Mouse (Mus musculus) frontal cortex, adult 2 months (tissue): ENCODE measurements around the gene Foxk1. TPM values are rescaled to one million over a fixed set of nuclear protein-coding genes. Genes with fewer than 3 reads are reported as not detected.

Experiments used
- DNase-seq, 2 experiments: peaks; one replicate each; pipeline ENCODE4 v3.0.0; 2022; ENCODE audit warnings: low spot score in 1 of 2; ENCODE audit errors: extremely low spot score in 1 of 2
- polyA plus RNA-seq: library from polyadenylated mRNA; depleted of rRNA; stranded (reverse); fragments of >200 nt; gene quantifications from 2 replicates; pipeline ENCODE4 v1.2.3, GENCODE M21; 2012

Gene Foxk1
- polyA plus RNA-seq, 1 experiment, result 19.1 TPM

DNA sequence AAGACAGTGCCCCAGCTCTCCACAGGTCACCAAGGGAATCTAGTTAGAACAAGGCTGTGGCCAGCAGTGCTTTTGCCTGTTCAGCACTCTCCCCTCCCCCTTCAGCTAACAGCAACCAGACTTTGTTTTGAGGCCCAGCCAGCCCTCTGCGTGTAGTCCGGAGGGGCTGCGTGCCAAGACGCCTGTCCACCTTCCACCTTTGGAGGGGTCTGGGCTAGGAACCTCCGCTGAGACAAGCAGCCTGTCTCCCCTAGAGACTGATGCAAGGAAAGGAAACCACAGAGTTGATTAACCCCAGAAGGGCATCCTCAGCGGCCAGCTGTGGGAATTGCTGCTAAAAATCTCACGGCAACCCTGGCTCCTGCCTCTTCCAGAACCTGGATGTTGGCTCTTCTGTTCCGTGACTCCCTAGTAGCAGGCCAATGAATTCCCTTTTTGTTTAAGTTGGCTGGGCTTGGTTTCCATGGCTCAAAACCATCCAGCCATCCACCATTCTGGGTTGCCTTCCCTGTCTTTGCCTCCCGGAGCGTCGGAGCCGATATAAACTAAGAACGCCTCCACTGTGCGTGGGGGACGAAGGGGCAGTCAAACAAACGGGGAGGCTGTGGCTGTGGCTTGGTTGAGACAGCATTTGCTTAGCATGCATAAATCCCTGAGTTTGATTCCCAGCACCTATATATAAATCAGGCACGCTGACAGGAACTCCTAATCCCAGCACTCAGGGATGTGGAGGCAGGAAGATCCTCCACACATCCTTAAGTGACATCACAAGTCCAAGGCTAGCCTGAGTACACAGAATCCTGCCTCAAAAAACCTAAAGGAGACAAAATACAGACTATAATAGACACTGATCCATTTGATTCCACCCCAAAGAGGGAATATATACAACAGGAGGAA, 14.3 kb upstream of the Foxk1 start:
- no peak for DNase-seq

DNA sequence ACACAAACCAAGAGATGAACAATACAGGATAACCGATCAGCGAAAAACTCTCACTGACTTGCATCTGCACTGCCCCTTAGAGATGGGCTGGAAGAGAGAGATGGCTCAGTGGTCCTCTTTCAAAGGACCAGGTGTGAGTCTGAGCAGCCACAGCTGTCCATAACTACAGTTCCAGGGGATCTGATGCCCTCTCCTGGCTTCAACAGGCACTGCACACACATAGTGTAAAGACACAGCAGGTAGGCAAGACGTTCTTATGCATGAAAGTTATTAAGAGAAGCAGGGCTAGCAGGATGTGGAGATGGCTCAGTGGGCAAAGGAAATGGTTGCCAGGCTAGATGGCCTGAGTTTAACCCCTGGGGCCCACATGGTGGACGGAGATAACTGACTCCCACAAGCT, 13.6 kb upstream of the Foxk1 start:
- no peak for DNase-seq

DNA sequence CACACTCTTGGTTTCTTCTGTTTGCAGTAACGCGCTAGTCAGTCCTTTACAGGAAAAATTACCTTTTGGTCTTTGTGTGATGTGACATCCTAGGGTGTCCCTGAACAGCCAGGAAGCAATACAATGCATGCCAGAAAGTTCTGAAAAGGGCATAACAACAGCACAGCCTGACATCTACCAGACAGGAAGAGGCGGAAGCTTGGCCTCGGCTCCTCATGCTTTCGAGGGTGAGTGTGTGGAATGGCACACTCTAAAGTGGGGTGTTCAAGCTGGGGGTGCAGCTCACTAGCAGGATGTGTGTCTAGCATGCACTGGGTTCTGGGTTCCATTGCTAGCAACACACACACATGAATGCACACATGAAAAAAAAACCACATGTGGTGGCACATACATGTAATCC, 9.6 kb upstream of the Foxk1 start:
- no peak for DNase-seq

DNA sequence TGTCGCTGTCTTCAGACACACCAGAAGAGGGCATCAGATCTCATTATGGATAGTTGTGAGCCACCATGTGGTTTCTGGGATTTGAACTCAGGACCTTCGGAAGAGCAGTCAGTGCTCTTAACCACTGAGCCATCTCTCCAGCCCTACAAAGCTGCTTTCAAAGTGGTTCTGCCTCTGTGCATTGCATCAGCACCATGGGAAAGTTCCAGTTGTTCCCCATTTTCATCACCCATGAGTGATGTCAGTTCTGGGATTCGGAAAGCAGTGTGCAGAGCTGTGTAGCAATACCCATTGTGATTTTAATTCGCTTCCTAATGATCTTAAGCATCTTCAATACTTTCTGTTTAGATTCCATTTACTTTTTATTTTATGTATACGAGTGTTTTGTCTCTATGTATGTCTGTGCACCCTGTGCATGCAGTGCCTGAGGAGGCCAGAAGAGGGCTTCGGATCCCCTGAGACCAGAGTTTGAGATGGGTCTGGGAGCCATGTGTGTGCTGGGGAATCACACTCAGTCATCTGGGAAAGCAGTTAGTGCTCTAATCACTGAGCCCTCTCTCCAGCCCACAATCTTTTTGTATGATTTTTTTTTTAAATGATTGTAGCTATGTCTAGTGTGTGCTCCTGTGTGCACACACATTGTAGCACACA, 6.6 kb upstream of the Foxk1 start:
- DNase-seq, result no peak

DNA sequence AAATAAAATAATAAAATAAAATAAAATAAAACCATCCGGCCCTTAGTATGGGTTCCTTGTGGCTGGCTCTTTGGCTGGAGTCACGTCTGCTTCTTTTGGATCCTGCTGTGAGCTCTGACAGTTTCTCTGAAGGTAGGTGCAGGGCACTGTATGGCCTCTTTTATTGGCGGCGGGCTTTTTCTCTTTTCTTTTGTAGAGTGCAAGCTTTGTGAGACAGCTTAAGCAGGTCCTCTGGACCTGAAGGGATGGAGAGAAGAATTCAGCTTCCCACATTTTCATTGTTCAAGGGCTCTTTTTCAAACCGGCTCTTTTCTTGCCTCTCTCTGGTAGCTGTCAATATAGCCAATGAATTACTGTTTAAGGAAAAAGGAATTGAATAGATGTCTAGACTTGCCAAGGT, 5.4 kb upstream of the Foxk1 start:
- no peak for DNase-seq

DNA sequence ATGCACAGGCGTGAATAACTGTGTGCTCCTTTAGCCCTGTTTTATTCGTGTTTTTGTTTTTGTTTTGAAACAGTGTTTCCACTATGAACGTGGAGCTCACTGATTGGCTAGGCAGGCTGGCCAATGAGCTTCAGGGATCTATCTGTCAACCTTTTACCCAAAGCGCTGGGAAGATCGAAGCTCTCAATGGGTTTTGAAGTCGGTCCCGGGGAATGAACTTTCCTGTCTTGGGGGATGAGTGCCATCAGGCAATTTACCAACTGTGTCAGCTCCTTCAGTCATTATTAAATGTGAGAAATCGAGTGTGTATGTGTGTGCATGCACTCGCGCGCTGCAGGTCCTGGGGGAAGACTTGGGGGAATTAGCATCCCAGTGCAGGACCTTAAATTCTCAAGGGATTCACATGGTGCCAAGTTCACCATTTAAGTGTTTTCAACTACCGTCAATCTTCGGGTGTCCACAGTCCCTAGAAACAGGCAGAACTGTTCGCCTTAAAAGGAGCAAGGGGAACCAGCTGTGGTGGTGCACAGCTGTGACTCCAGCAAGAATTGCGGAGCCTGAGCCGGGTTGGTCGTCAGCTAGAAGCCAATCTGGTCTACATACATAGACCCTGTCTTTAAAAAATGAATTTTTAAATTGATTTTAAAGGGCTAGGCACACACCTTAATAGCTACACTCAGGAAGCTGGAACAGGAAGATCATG, 965 bp upstream of the Foxk1 start:
- no peak for DNase-seq

DNA sequence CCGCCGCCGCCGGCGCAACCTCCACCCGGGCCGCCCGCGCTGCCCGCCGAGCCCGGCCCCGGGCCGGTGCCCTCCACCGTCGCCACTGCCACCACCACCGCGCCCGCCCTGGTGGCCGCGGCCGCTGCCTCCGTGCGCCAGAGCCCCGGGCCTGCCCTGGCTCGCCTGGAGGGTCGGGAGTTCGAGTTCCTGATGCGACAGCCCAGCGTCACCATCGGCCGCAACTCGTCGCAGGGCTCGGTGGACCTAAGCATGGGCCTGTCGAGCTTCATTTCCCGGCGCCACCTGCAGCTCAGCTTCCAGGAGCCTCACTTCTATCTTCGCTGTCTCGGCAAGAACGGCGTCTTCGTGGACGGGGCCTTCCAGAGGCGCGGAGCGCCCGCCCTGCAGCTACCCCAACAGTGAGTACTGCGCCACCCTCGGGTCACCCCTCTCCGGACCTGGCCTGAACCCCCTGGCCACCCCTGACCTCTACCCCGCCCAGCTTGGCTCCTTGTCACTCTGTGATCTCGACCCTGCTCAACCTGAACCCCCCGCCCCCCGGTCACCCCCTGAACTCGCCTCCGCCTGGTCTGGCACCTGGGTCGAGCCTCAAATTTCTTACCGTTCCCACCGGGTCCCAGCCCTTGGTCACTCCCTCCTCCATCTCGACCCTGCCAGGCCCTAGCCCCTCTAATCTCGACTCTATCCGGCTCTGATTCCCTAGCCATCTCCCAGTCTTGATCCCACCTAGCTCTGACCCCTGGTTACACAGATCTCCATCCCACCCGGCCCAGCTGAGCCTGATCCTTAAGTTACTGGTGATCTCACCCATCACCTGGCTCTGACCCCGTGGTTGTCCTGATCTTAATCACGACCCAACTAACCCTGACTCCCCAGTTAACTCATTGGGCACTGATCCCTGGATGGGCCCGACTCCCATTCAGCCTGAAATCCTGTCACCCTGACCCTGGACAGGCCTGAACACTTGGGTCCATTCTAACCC, 636 bp downstream of the Foxk1 start:
- DNase-seq, result no peak

DNA sequence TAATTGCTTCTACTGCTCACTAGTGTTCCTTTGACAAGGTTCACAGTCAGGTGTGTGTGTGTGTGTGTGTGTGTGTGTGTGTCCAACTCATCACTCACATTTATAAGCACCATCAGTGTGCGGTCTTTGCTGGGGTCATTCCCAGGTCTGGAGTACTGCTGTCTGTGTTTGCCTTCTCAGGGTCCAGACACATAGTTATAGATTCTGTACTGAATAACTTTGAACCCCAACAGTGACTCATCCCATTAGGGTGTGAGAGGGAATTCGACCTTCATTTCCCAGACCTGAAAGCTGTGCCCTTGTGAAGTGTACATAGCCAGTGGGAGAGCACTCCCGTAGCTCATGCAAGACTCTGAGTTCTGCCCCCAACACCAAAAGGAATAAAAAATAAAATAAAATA, 2.4 kb downstream of the Foxk1 start:
- no peak for DNase-seq

DNA sequence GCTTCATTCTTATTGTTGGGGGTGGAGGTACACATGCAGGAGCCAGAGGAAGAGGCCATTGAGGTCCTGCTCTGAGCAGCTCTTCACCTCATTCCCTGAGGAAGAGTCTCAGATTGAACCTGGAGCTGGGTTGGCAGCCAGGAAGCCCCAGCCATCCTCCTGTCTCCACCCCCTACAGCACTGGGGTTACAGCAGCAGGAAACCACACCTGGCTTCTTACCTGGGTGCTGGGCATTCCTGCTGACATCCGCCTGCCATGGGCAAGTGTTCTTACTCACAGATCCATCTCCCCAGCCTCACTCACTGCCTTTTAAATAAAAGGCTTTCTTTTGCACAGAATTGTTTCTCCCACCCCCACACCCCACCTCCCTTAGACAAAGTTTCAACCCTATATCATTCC, 3.0 kb downstream of the Foxk1 start:
- no peak for DNase-seq

DNA sequence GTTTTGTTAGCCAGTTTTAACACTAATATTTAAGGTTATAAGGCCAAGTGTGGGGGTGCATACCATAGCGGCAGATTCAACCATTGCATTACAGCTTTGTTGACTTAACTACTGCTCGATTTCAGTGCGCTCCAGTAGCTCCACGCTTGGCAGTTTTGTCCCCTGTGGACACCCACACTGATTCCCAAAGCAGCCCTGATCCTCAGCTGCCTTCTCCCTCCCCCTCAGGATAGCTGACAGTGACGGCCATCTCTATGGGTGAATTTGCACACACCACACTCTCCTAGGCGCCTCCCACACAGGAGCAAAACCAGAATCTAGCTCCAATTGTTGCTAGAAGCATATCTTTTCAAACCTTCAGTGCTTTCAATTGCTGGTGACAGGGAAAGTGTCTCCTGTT, 4.1 kb downstream of the Foxk1 start:
- DNase-seq, result peak; percentile 80 to 81

DNA sequence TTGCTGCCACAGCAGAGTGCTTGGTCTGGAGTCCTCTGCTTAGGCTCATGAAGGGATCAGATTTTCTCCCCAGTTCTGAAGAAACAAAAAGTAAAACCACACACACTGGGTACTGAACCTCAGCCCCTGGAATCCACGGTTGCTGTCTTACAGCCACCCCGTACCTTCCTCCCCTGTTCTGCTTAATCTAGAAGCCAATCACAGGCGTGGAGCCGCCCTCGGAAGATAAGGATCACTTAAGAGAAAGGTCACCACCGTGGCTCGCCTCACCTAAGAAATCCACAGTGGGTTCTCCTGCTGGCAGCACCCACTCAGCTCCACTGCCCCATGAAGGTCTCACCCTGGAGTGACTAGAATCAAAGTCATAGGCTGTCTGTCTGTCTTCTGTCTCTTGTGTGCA, 5.1 kb downstream of the Foxk1 start:
- DNase-seq, result no peak

DNA sequence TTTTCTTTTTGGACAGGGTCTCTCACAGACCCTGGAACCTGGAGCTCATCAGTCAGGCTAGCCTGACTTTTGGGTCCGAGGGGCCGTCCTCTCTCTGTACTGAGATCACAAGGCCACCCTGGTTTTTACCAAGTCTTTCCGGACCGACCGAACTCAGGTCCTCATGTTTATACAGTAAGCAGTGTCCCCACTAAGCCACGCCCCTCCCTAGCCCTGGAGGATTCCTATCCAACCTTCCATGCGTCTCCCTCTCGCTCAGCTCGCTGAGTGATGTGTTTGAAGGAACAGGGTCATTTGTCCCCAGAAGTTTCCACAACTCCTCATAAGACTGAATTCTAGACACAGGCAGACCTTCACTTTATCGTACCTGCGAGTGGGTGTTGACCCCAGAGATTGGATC, 5.6 kb downstream of the Foxk1 start:
- DNase-seq, result no peak

DNA sequence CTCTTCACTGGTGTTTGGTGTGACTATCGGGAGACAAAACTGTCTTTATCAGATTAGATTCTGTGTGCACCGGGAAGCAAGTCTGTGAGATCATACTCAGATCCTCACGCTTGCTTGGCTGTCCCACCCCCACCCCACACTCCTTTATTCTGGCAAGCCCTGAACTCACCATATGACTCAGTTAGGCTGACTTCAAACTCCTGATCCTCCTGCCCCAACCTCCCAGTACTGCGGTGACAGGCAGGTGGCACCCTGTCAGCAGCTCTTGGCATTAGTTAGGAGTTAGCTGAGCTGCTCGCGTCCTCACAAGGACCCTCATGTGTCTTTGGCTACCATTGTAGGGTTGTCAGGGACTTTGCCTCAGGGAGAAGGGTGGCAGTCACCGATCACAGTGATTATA, 6.1 kb downstream of the Foxk1 start:
- DNase-seq, result no peak

DNA sequence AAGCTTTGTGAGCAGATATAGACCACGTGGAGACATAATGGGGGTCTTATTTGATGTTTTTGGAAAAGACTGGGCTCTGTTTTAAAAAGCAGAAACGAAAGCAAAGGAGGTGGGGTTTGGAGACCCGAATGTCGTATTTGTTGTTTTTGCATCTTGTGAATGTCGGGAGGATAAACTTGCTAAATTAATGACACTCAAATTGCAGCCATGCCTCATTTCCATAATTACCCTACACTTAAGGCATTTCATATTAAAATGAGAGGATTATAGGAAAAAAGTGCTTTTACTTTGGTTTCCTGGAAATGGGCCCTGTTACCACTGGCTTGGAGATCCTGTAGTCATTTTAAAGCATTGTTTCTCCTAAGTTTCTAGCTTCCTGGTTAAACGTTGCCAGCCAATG, 7.9 kb downstream of the Foxk1 start:
- DNase-seq, result no peak

DNA sequence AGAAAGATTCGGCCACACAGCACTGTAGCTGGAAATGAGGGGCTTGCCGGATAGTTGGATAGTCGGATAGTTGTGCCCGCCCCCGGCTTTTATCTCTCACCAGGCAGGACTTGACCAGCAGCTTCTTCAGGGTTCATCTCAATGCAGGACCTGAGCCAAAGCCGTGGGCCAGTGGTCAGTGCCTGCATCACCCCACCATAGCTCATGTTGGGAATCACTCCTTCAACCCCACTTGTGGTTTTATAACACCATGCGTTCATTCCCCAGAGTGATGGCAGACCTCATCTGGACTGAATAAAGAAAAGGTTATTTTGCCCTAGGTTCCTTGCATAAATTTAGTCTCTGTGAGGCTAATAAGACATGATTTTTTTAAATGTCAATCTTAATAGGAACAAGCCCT, 9.1 kb downstream of the Foxk1 start:
- no peak for DNase-seq

DNA sequence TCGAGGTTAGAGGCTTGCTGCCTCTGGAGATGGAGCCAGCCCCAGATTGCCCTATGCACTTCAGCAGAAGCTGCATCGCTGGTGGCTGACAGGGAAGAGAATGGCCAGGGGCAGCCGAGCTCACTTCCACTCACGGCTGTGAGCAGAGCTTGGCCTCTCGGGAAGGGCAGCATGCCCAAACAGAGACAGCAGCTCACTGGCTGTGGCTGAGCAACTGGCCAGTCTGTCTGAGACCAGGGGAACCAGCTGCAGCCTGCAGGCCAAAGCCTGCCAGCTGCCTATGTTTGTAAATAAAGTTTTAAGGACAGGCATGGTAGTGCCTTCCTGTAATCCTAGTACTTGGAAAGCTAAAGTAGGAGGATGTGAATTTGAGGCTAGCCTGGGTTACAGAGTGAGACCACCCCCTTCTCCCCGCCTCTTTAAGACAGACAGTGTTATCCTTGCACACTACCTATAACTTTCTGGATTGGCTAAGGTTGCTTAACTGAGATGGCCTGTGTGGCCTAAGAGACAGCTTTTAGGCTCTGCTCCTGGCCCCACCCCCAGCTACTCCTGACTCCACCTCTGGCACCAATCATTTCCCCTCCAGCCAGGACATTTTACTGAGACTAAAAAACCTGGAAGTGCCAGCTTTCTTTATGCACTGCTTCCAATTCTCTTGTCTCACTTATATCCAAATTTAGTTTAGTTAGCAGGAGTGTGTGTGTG, 11.5 kb downstream of the Foxk1 start:
- DNase-seq, result no peak

DNA sequence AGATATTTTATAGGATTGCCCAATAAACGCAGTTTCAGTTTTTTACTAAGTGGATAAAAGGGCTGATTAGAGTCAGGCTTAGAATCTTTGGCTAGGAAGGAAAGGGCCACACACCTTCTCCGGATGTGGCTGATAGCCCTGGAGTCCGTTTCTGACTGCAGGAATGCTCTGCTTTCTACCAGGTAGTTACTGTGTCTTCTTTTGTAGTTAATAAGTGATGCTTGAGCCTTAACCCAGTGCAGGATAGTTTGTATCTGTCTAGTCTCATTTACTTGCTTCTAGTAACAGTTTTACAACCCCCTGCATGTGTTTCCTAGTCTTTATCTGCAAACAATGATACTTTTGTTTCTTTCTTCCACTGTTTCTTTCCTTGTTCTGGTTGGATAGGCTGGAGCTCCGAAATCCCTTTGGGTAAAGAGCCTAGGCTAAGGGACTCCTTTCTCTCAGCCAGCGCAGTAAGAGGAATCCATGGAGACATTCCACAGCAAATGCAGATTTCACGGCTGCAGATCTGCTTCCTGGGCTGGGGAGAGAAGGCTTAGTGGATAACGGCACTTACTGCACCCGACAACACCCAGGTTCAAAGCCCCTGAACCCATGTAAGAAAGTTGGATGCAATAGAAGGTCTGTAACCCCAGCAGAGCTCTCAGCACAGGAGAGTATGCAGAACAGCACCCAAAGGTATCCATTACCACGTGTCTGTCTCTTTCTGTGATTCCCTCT, 12.6 kb downstream of the Foxk1 start:
- no peak for DNase-seq

DNA sequence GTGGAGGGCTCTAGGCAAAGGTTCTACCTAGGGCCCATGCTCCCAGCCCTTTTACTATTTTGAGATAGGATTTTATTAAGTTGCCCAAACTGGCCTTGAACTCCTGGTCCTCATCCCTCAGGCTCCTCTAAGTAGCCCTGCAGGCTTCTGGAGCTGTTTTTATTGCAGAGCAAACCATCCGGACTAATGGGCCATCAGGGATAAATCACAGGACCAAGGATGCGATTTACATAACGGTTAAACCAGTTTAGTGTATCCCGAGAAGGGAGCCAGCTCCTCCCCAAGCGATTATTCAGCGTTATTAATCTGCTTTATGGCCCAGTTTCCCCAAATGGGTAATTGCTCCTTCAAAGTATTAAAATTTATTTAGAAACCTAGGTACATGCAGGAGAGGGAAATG, 14.1 kb downstream of the Foxk1 start:
- DNase-seq, result no peak

DNA sequence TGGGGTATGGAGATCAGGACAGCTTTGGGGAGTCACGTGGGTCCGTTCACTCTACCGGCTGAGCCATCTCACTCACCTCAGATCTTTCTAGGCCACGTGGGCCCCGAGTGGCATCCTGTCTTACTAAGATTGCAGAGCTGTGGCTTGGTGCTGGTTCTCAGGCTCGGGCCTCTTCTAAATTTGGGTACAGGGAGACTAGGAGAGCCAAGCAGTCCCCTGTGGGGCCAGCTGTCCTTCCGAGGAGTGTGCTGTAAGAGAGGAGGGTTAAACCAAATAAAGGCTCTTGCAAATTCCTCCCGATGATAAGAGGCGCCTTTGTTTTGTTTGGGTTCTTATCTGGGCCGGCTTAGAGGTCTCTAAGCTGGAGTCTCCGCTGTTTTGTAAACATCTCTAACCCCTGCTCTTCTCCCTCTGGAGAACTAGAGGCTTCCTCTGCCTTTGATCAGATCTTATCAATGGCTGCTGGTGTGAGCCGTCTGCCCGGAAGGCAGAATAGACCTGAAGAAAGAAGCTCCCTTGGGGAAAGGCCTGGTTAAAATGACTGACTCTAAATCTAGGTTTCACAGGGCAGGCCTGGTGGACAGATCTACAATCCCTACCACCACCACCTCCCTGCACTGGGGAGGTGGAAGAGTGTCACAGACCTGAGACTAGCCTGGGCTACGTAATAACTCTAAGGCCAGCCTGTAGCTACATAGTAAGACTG, 14.9 kb downstream of the Foxk1 start:
- no peak for DNase-seq
